Mouse (Mus musculus): ENCODE measurements around the gene Rnf185.
A peak's percentile ranks its signal among the peaks of the same experiment; 100 is the strongest.

Rnf185 gene

DNA sequence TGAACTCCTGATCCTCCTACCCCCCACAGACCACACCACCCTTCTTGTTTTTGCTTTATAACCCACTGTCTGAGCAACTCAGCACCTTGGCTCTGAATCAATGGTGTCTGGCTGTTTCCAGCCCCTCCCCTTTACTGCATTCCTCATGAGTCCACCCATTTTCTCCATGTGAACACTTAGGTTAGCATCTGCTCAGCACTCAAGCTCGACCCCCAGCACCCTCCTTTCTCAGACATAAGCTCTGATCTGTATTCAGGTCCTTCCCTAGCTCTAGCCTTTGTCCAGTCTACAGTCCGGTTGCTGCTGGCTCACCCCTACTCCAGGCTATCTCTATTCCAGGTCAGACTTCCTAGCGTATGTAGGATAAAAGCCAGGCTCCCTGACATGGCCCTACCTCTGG lies 56.1 kb downstream of the Rnf185 start:
- DNase-seq (ENCODE audit: low read depth, low spot score) = no peak

GRCm38 (mm10) chr11:3394520-3394919 lies 57.6 kb downstream of the Rnf185 start:
- no peak for DNase-seq (ENCODE audit: low read depth, low spot score)

- no peak for DNase-seq (ENCODE audit: low read depth, low spot score)
Observed at GRCm38 (mm10) chr11:3392526-3392925, 59.6 kb downstream of the Rnf185 start.

GRCm38 (mm10) chr11:3390789-3391188 lies 61.4 kb downstream of the Rnf185 start:
- no peak for DNase-seq (ENCODE audit: low read depth, low spot score)

DNA sequence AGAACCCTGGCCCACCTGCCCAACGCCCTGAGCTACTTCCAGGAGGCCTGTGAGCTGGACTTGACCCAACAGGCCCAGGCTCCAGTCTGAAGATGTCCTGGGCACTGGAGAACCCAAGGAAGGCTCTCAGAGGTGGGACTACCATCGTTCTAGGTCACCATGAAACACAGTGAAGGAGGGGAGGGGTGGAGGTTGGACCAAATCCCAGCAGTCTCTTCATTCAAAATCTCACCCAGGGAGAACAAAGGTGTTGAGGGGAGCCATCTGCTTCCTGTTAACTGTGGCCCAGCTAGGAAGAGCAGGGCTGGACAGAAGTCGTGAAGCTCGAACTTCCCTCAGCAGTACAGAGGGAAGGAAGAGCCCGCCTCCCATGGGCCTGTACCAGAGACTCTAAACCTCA lies 62.2 kb downstream of the Rnf185 start:
- peak; percentile 80 for DNase-seq (ENCODE audit: low read depth, low spot score)

DNA sequence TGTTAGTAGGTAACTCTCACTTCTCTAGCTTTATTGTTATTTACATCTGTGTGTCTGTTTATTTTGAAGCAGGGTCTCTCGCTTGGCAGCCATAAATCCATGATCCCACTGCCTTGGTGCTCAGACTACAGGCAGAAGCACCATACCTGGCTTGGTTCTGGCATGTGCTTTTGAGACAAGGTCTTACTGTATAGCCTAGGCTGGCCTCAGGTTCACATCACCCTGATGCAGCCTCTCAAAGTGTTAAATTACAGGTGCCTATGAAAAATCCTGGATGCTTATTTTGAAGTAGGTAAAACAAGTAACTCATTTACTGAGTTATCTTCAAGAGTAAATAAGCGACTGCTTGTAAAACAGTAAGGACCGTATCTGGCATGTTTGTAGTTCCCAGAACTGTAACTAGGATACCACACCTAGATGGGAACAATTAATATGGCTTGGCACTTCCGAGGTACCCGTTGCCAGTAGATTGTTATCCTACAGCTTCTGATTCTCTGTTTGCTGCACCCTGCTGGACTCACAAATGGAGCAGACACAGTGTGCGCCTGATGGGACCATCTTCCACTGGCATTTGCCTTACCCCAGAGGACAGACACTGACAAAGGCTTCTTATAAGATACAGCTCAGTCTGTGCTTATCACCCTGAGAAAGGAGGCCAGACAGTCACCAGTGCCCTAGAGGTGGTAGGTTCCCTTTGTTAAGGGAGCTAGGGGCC lies 64.5 kb downstream of the Rnf185 start:
- DNase-seq (ENCODE audit: low read depth, low spot score) = no peak

GRCm38 (mm10) chr11:3386941-3387368 lies 65.2 kb downstream of the Rnf185 start:
- DNase-seq (ENCODE audit: low read depth, low spot score) = peak; percentile 94

DNA sequence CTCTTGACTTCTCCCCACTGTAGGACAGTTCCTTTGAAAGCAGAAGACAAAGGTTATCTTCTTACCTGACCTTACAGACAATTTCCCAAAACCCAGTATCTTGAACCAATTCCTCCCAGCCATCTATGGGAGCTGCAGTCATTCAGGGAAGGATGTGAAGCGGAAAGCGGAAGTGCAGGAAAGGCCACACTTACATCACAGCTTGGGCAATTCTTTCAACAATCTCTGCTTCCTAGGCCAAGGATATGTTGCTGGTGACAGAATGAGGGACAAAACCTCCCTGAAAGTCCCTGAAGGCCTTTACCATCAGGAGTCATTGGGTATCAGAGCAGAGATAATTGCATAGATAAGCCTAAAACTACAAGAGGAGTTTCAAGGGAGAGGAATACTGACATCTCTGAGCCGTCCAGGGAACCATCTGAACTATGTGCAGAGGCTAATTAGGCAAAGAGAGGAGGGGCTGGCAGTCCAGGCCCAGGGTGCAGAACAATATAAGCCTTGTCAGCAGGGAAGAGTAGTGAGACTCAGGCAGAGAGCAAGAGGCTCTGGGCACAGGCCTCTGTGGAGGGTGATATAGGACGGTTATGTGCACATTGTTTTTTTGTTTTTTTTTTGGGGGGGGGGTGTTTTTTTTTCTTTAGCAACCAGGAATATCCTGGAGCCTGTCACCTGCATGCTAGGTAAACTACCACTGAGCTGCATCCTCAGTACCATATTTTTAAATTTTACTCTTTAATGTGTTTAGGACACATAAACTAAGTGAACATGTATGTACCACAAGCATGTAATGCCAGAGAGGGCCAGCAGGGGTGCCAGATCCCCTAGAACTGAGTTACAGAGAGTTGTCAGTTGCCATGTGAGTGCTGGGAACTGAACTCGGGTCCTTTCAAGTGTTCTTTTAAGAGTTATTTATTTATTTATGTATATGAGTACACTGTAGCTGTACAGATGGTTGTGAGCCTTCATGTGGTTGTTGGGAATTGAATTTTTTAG lies 69.3 kb downstream of the Rnf185 start:
- DNase-seq (ENCODE audit: low read depth, low spot score) = peak; percentile 69

GRCm38 (mm10) chr11:3381148-3381814 lies 70.9 kb downstream of the Rnf185 start:
- no peak for DNase-seq (ENCODE audit: low read depth, low spot score)

- DNase-seq (ENCODE audit: low read depth, low spot score) = no peak
Observed at GRCm38 (mm10) chr11:3379427-3379826, 72.7 kb downstream of the Rnf185 start.

- no peak for DNase-seq (ENCODE audit: low read depth, low spot score)
Observed at GRCm38 (mm10) chr11:3374741-3375140, 77.4 kb downstream of the Rnf185 start.

GRCm38 (mm10) chr11:3374293-3374645 lies 77.9 kb downstream of the Rnf185 start:
- peak; percentile 64 for DNase-seq (ENCODE audit: low read depth, low spot score)

DNA sequence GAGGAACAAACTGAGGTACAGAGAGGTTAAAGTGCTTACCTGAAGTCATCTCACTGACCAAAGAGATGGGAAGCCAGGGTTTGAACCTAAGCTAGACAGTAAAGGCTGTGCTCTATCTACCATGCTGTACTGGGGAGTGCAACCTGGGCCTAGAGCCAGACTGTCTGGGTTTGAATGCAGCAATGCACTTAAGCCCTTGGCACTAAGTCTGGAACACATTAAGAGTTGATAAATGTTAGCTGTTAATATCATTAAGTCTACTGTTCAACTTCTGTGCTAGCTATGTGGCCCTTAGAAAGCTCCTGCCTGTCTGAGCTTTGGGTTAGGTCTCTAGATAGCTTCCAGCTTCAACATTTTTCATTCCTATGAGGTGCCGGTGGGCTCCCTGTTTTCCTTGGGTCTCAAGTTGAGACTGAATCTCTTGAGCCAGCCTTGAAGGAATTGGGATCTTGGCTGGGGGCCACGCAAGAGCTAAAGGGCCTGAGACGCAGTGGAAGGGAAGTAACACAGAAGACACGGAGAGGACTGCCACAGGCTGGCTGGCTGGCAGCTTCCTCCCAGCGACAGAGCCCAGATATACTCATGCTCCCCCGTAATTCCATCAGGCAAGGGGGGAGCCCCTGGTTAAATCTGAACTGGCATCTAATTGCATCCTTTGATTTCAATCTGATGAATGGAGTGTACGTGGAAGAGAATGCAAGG lies 78.4 kb downstream of the Rnf185 start:
- peak; percentile 39 for DNase-seq (ENCODE audit: low read depth, low spot score)

DNA sequence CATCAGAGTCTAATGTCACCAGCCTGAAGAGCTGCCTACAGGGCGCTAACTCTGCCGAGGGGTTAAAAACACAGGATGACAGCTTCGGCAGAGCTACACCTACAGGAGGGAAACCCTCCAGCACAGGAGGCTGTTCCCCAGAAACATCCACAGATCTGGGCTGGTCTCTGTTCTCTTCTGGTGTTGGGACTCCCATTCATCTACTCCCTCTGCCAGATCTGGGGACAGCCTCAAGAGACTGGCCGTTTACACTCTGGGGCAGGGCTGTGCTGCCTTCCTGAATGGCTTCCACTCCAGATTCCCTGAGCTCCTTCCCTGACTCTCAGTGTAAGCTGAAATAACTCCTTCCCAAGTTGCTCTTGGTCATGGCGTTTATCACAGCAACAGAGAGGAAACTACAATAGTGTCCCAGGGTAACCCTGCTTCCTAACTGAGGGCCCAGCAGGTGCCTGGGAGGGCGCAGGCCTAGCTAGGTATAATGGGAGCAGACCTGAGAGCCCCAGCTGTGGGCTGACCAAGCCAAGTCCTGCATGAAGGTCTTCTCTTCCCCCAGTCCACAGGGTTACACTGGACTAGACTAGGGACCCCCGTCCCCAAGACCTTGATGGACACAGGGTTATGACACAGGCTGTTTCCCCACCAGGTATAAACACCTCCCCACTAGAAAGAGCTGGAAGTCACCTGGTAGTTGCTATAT lies 80.4 kb downstream of the Rnf185 start:
- DNase-seq (ENCODE audit: low read depth, low spot score) = no peak

- DNase-seq (ENCODE audit: low read depth, low spot score) = peak; percentile 98
Observed at GRCm38 (mm10) chr11:3370928-3371598, 81.1 kb downstream of the Rnf185 start.

- DNase-seq (ENCODE audit: low read depth, low spot score) = no peak
Observed at GRCm38 (mm10) chr11:3370162-3370561, 82.0 kb downstream of the Rnf185 start.

- no peak for DNase-seq (ENCODE audit: low read depth, low spot score)
Observed at GRCm38 (mm10) chr11:3369449-3369848, 82.7 kb downstream of the Rnf185 start.

- no peak for DNase-seq (ENCODE audit: low read depth, low spot score)
Observed at GRCm38 (mm10) chr11:3368983-3369382, 83.2 kb downstream of the Rnf185 start.

GRCm38 (mm10) chr11:3366411-3366810 lies 85.8 kb downstream of the Rnf185 start:
- DNase-seq (ENCODE audit: low read depth, low spot score) = no peak

Data from brain, adult 2 months (tissue).